Mouse (Mus musculus): ENCODE measurements at regions not wholly inside any gene's neighbourhood (a gene's known extent, or its start where the extent isn't known, plus 50 kb on each side); places are given as distances from the start of the nearest gene placed in this dataset.

GRCm38 (mm10) chr13:51975801-51976601 lies 129.5 kb downstream of the Gadd45g start:
- no peak for DNase-seq

GRCm38 (mm10) chr13:51976620-51977214 lies 130.2 kb downstream of the Gadd45g start:
- DNase-seq, result no peak

GRCm38 (mm10) chr13:51979301-51979977 lies 133.0 kb downstream of the Gadd45g start:
- no peak for DNase-seq

GRCm38 (mm10) chr13:51980344-51980743 lies 133.9 kb downstream of the Gadd45g start:
- no peak for DNase-seq

GRCm38 (mm10) chr13:51983002-51983401 lies 136.5 kb downstream of the Gadd45g start:
- no peak for DNase-seq

GRCm38 (mm10) chr13:51983575-51983974 lies 137.1 kb downstream of the Gadd45g start:
- DNase-seq, result no peak

- no peak for DNase-seq
These were observed 144.9 kb downstream of the Gadd45g start for GRCm38 (mm10) chr13:51991339-51991738.

GRCm38 (mm10) chr13:51992878-51993277 lies 146.4 kb downstream of the Gadd45g start:
- no peak for DNase-seq

GRCm38 (mm10) chr13:51996163-51996562 lies 149.7 kb downstream of the Gadd45g start:
- DNase-seq, result no peak

GRCm38 (mm10) chr13:51998542-51998941 lies 152.1 kb downstream of the Gadd45g start:
- DNase-seq, result no peak

- DNase-seq, result no peak
These were observed 155.3 kb downstream of the Gadd45g start for GRCm38 (mm10) chr13:52001811-52002210.

GRCm38 (mm10) chr13:52003946-52004539 lies 157.6 kb downstream of the Gadd45g start:
- no peak for DNase-seq

GRCm38 (mm10) chr13:52007585-52008395 lies 161.3 kb downstream of the Gadd45g start:
- DNase-seq, result no peak

- no peak for DNase-seq
These were observed 162.8 kb downstream of the Gadd45g start for GRCm38 (mm10) chr13:52009231-52009630.

GRCm38 (mm10) chr13:52009766-52010165 lies 163.3 kb downstream of the Gadd45g start:
- DNase-seq, result no peak

- DNase-seq, result no peak
These were observed 164.5 kb downstream of the Gadd45g start for GRCm38 (mm10) chr13:52011001-52011400.

- DNase-seq, result no peak
These were observed 166.7 kb downstream of the Gadd45g start for GRCm38 (mm10) chr13:52013182-52013581.

- DNase-seq, result no peak
These were observed 167.3 kb downstream of the Gadd45g start for GRCm38 (mm10) chr13:52013757-52014156.

- no peak for DNase-seq
These were observed 168.1 kb downstream of the Gadd45g start for GRCm38 (mm10) chr13:52014566-52014965.

GRCm38 (mm10) chr13:52015066-52015465 lies 168.6 kb downstream of the Gadd45g start:
- no peak for DNase-seq

GRCm38 (mm10) chr13:52015496-52015895 lies 169.0 kb downstream of the Gadd45g start:
- no peak for DNase-seq

- no peak for DNase-seq
These were observed 171.2 kb downstream of the Gadd45g start for GRCm38 (mm10) chr13:52017598-52018190.
